Mouse (Mus musculus): Measurements from ENCODE around the gene Greb1. TPM values are rescaled to one million over a fixed set of nuclear protein-coding genes. Genes with fewer than 3 reads are reported as not detected.
A peak's percentile ranks its signal among the peaks of the same experiment; 100 is the strongest.

Gene Greb1
- total RNA-seq (2021), result under 1 TPM; 0.55 to 0.74 TPM

DNA sequence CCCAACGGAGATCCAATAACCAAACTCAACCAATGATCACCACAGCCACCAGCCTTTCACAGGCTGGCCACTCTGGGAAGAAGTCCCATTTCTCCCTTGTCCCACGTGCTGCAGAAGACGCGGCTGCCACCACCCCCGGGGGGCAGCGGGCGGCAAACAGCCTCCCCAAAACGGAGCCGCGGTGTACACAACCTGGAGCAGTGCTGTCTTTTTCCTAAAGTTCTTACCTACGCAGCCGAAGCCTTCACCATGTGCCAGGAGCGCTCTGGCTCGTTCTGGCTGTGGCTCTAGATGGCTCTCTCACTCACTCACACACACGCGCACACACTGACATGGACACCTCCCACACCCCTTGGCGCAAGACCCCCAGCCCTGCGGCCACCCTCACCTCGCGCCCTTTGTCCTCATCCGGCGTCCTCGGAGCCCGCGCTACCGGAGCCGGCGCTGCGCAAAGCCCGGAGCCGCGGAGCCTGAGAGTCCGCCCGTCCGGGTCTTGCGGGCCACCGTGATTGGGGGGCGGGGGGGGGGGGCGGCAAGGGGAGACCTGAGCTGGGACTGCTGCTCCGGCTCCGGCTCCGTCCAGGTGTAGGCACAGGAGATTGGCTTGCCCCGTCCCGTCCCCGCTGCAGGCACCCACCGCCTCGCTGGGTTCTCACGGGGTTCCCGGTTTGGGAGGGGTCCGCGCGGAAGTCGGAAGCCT, at the start of gene Greb1:
Gene Greb1, minus strand, starts transcription at position 628 of the 700 bp plus-strand sequence.
- DNase-seq, result peak in 1 of 2 experiments; percentile 25
- intact Hi-C loops (cut with DNase I), result loop anchor here (5.0 kb wide), 1 partner anchor 43 kb away; no protein-coding TSS in a partner anchor

DNA sequence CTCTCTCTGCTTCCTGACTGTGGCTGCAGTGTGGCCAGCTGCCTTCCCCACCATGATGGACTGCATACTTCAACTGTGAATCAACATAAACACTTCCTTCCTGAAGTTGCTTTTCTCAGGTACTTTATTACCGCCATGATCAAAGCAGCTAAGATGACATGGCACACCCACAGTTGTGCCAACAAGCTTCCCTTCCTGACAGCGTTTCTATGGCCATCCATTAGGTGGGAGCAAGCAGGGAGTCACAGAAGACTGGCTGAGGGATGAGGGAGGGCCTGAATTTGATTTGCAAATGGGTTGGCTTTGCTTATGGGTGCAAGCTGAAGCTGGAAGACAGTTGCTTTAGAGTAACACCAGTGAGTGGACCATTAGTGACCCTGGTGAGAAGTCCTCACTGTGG, 49.1 kb upstream of the Greb1 start:
- DNase-seq, result no peak
- intact Hi-C loops (cut with DNase I), result loop anchor here (5.0 kb wide), 1 partner anchor 42 kb away; the partner anchor contains the start of gene Rock2

DNA sequence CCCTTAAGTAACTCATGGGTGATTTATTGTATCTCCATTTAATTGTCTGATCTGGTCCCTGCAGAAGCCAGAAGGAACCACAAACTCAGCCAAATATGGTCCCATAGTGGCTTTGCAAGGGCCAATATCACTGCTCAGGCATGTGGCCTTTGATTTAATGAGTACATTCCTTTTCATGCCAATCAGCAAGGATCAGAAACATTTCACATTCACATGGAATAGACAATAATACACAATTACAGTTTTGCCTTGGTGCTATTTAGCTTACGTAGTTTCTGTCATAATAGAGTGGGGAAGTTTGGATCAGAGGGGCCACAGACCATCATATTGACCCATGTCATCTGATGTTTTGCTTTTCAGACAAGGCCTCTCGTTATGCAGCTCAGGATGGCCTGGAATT, 47.8 kb upstream of the Greb1 start:
- DNase-seq, result no peak
- intact Hi-C loops (cut with DNase I), result no loop called here

DNA sequence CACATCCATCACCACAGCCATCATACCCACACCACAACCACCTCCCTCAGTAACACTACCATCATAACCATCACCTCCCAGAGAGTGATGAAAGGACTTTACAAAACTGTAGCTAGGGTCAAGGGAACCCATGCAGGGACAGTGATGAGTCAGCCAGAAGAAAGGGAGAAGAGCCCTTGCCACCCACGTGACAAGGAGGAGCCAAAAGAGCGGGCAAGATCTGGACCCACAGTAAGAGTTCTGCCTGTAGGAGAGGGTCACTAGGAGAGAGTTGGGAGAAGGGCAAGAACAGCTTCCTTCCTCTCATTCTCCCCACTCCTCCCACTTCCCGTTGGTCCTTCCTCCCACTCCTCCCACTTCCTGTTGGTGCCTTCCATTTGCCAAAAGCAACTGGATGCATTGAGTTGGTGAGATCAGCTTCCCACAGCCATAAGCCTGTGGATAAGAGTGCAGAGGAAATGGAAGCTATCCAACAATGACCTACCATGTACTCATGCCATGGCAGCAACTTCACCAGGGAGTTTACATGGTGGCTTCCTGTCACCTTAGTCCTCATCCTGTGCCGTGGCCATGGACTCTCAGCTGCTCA, 46.6 kb upstream of the Greb1 start:
- intact Hi-C loops (cut with DNase I), result no loop called here
- DNase-seq, result peak in 1 of 2 experiments; percentile 41

DNA sequence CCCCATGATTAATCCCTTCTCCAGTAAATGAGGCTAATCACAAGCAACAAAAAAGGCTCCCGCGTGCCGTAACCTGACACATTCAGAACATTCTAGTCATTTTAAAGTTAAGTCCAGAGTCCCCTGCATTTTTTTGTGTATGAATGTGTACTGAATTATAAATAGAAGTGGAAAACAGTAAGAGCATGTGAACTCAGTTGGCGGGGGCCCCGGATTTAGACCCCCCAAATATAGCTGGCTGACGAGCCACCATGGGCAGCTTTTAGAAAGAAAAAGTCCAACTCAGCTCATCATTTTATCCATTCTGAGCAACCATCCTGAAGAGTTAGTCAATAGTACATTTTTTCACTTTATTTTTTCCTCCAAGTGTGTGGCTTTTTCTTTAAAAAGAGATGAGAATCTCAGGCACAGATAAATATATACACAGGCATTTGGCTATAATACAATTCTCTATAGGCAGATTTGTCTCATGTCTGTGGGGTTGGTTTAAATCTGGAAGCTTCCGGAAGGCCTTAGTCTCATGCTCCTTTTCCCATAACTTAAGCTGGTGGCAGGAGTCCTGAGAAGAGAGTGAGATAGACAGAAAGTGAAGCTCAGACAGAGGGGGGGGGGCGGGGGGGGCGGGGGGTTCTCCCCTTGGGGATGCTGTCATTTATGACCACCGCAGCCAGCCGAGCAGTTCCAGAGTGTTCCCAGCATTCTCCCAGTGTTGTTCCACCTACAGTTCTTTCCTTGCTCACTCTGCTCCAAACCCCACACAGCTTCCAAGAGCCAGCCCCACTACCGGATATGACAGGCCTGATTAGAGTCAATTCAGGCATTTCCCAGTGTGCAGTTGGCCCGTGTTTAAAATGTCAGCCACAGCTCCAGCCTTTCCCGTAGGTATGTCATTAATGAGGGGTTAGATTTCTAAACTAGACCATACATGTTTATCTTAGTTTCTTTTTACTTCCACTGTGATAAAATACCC, 44.2 kb upstream of the Greb1 start:
- DNase-seq, result peak; percentile 67 to 70
- intact Hi-C loops (cut with DNase I), result no loop called here

DNA sequence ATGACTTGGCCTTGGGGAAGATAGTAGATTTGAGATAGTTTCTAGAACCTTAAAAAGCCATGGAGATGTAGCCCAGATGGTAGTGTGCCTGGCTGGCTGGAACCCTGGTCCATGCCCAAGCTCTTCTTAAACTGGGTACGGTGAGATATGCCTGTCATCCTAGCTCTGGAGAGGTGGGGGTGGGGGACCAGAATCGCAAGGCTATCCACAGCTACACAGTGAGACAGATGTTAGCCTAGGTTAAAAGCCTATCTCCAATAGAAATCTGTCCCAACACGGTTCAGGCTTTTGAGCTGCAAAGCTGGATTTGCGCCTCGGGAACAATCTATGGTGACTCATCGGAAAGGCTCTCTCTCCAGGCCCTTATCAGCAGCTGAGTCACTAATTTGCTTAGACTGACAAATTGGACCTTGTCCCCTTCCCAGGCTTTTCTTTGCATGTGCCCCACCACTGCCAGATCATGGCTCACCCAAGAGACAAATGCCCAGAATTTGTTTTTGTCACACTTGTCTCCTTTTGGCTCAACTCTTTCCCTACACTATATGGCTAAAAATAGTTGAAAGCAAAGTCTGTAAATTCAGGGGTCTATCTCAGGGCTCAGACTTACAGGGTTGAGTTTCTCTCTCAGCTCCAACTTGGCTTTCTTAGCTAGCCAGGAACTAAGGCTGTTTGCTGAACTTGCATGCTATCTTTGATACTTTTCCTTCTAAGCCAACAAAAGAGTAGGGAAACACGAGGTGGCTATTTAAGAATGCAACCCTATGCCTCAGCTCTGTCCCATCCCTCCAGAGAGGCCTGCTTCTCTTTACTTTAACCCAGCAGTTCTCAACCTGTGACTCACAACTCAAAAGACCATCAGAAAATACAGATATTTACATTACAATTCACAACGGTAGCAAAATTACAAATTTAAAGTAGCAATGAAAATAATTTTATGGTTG, 40.4 kb upstream of the Greb1 start:
- intact Hi-C loops (cut with DNase I), result no loop called here
- DNase-seq, result peak; percentile 58 to 74

DNA sequence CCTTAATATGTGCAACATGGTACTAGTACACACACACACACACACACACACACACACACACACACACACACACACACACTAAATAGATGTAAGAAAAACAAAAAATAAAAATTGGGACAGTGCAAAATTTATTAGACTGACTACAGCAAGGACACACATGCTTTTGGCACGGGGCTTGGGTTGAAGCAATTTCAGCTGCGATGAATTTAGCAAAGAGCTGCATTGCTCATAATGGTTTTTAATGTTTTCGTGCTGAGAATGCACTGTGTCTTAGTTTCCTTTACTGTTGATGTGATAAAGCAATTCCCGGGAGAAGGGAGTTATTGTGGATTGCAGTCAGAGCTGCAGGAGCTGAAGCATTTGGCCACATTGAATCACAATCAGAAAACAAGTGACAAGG, 37.1 kb upstream of the Greb1 start:
- intact Hi-C loops (cut with DNase I), result loop anchor here (2.0 kb wide), 1 partner anchor 31 kb away; no protein-coding TSS in a partner anchor
- DNase-seq, result no peak

DNA sequence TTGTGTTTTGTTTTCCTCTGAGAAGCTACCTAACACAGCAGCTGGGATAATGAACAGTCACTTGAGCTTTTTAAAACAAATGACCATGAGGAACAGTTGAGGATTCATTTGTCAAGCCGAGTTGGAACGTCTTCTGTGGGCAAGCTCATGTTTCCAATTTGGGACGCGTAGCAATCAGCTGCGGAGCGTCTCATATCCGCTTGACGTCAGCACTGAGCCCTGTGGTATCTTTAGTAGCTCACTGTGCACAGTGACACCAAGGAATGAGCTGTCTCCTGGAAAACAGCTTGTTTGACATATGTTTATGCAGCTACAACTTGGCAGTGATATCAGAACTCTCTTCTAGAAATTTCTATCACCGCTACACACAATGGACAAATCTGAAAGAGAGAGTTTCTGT, 35.5 kb upstream of the Greb1 start:
- intact Hi-C loops (cut with DNase I), result loop anchor here (1.0 to 2.0 kb wide), 2 partner anchors 33 to 58 kb away; partner anchors contain the start of gene Rock2
- peak; percentile 86 to 90 for DNase-seq

DNA sequence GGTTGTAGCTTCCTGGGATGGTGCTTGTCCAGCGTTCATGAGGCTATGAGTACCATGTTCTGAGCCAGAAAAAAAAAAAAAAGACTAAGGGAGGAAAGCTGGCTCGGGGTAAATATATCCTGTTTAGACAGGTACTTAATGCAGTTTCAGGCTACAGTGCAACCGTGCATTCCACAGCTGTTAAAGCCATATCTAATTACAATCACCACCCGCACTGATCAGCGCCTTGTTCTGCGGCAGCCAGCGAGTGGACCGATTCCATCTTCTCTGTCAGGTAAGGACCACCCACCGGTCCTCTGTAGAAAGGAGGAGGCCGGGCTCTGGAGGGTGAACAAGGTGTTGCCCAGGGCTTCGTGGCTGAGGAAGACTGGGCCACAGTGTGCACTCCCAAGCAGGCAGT, 34.0 kb upstream of the Greb1 start:
- intact Hi-C loops (cut with DNase I), result no loop called here
- DNase-seq, result no peak

DNA sequence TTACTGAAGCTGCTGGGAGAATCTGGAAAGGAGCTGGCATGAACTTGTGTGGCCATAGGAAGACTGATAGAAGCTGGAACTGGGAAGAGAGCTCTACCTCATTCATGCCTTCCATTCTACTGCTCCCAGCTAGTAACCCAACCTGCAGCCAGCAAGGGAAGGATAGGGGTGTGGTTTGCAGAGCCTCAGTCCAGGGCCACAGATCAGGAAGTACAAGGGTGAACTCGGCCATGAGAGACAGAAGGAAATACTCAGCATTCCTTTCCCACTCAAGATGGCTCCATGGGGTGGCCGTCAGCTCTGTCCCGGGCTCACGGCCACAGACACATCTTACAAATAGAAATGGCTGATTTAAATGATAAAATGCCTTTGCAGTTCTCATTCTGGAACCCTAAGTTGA, 30.4 kb upstream of the Greb1 start:
- intact Hi-C loops (cut with DNase I), result no loop called here
- no peak for DNase-seq

DNA sequence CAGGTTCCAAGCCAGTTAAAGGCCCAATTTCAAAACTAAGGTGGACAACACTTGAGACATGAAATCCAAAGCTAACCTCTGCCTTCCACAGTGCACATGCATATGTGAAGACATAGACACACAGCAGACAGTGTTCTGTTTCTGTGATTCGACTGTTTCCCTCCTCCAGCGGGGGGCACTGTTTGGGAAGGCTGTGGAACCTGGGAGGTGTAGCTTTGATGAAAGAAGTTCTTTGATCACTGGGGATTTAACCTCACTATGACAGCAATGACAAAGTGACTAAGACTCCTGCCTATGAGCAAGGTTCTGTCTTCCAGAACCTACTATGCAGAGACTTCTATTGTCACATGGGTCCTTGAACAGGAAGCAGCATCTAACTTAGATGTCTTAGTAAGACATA, 29.1 kb upstream of the Greb1 start:
- no peak for DNase-seq
- intact Hi-C loops (cut with DNase I), result loop anchor here (5.0 kb wide), 1 partner anchor 118 kb away; no protein-coding TSS in a partner anchor

DNA sequence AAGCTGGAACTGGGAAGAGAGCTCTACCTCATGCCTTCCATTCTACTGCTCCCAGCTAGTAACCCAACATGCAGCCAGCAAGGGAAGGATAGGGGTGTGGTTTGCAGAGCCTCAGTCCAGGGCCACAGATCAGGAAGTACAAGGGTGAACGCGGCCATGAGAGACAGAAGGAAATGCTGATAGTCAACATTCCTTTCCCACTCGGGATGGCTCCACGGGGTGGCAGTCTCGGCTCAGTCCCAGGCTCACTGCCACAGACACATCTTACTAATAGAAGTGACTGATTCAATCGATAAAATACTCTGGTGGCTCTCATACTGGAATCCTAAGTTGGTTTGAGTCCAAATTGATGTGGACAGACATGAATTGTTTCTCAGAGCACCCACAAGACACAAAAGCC, 27.8 kb upstream of the Greb1 start:
- intact Hi-C loops (cut with DNase I), result loop anchor here (5.0 kb wide), 1 partner anchor 119 kb away; no protein-coding TSS in a partner anchor
- DNase-seq, result peak; percentile 63 to 74

DNA sequence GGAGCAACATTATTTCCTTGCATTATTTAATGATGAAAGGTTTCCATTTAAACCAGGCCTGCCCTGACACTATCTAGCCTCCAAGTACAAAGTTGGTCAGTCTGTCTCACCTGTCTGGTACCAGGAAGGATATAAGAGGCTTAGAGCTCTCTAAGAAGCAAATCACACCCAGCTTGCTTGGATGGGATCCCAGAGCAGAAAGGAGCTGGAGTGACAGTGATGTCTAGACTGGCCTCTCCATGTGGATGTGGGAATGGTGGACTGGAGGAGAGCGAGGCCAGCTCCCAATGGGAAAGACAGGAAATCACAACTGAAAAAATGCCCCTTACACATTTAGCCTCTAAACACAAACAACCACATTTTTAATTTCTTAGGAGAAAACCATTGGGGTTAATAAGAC, 23.0 kb upstream of the Greb1 start:
- DNase-seq, result no peak
- intact Hi-C loops (cut with DNase I), result no loop called here

DNA sequence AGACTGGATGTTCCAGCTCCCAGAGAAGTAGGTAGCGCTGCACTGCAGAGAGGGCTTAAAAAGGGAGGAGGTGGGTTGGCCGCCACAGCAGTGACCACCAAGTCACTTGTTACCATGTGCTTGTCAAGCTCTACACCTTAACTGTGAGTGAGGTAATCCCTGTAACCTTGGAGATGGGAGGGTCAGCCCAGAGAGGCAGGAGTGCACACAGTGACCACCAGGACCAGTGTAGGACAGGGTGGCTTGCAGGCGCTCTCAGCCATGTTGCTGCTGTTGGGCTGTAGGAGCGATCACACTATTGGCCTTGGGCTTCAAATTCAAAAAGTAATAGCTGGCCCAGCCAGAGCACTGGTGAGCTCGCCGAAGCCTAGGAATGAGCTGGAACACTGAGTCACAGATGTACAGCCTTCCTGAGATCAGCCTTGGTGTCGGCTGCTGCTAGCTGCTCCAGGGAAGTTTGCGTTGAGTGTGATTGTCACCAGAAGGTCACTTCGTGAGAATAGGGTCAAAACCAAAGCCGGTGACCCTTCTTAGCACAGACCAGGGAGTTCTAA, 21.6 kb upstream of the Greb1 start:
- intact Hi-C loops (cut with DNase I), result no loop called here
- DNase-seq, result no peak

DNA sequence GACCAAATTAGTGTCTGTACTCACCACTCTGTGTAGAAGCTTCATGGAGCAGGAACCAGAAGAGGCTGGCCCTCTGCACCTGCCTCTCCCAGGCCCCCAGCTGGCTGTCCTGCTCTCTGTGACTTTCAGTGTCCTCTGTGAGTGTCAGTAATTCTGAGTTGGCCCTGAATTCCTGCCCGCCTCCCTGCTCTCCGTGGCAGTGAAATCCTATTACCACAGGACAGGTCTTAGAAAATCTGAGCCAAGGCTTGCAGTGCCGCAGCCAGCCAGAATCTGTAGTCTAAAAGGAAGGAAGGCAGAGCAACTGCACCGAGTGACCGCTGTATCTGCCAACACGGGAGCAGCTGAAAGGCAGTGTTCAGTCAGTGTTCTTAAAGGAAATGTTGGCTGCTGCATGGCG, 20.1 kb upstream of the Greb1 start:
- intact Hi-C loops (cut with DNase I), result no loop called here
- peak; percentile 58 to 61 for DNase-seq

DNA sequence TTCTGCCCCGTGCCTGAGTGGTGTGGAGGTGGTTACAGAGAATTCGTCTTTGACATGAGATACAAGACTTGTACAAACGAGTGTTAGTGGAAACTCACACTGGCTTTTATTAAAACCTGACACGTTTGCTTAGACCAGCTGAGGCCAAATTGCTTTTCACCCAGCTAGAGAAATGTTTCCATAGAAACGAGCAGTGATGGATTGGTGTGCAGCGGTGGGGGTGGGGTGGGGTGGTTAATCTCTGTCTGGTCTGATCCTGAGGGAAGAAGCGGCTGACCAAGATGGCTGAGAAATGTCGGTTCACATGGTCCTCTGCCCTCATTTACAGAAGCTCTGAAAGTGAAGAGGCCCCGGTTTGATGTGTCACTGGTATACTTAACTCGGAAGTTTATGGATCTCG, 17.8 kb upstream of the Greb1 start:
- DNase-seq, result no peak
- intact Hi-C loops (cut with DNase I), result no loop called here

DNA sequence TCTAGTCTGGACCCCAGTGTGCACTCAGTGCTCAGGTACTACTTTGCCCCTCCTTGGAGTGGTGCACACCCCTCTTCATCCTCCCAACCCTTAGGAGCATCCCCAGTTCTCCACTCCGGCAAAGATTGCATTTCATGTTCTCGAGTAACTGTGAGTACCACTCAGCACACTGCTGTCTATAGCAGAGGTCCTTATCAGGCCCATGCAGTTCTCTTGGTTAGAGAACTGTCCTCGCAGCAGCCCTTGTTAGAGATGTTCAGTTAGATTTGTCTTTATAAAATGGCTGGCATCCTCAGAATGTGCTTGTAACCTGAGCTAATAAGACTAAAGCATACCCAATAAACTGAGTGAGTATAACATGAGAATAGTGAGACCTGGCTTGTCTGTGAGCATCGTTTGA, 16.5 kb upstream of the Greb1 start:
- intact Hi-C loops (cut with DNase I), result no loop called here
- no peak for DNase-seq

DNA sequence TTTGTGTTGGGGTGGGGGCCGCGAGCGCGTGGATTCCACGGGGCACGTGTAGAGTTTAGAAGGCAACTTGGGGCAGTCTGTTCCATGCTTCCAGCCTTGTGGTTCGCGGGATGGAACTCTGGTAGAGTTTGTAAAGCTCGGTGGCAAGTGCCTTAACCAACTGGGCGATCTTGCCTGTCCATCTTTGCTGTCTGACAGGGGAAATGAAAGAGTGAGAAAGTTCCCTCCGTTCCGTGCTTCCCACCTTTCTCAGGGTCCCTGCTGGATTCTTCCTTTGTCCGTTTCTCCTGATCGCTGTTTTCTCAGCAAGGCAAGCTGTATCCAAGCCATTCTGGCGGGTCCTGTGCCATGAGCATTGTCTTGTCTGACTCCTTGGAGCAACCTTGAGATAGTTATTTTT, 10.8 kb upstream of the Greb1 start:
- intact Hi-C loops (cut with DNase I), result no loop called here
- DNase-seq, result no peak

DNA sequence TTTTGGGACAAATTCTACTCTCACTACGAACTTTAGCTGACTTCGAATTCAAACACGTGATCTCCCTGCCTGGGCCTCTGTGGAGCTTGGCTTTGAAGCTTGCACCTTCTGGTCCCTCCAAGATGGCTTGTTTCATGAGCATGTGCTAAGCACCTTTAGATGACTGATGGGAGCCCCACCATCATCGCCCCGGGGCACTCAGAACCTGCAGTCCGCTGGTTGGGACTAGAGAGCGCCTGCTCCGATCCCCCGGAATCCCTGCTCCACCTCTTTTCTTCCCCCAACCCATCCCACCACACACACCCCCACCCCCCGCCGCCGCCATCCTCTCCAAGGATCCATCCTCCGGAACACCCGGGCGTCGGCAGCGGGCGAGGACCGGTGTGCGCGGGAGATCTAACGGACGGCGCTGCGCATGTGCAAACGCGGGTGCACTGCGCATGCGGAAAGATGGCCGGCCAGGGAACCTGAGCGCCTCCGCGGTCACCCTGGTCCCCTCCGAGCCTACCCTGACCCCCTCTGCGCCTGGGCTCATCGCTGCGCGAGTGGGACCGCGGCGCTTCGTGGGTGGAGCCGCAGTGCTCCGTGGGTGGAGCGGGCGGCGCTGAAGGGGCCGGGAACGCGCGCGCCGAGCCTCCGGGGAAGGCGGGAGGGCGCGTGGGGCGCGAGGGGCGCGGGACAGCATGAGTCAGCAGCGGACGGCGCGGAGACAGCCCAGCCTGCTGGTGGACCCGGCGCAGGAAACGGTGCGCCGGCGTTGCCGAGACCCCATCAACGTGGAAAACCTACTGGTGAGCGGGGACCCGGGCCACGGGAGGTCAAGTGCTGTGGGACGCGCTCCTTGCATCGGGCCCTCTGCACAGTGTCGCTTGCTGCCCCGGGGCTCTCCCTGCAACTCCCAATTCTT, 10.1 kb upstream of the Greb1 start, which contains the start of gene E2f6:
Gene E2f6, plus strand, starts transcription at position 439 of the 907 bp plus-strand sequence.
- intact Hi-C loops (cut with DNase I), result no loop called here
- DNase-seq, result peak; percentile 89 to 90

Measured in heart, postnatal 10 days (tissue).